Mouse (Mus musculus) erythroblast, embryonic 14.5 days (primary cell): Measurements from ENCODE around the gene Rnf220. TPM values are rescaled to one million over a fixed set of nuclear protein-coding genes. Genes with fewer than 3 reads are reported as not detected.
A peak's percentile ranks its signal among the peaks of the same experiment; 100 is the strongest.

Experiments
- H3K27me3 ChIP-seq: 2 replicates; pipeline ENCODE4 v1.6.1; 2012; ENCODE audit warnings: inconsistent platforms; ENCODE audit not compliant: control insufficient read depth
- H3K36me3 ChIP-seq: 2 replicates; pipeline ENCODE4 v1.6.1; 2012; ENCODE audit warnings: mild to moderate bottlenecking, inconsistent platforms; ENCODE audit not compliant: control insufficient read depth
- H3K4me1 ChIP-seq: 2 replicates; pipeline ENCODE4 v1.6.1; 2012; ENCODE audit warnings: inconsistent platforms; ENCODE audit not compliant: control insufficient read depth
- H3K4me3 ChIP-seq: replicated peaks from 2 replicates; pipeline ENCODE3; 2012; ENCODE audit warnings: moderate library complexity, mild to moderate bottlenecking, inconsistent platforms
- H3K9me3 ChIP-seq: 2 replicates; pipeline ENCODE4 v1.6.1; 2012; ENCODE audit warnings: low read length, inconsistent platforms, mixed read lengths; ENCODE audit not compliant: control insufficient read depth
- GATA1 ChIP-seq: IDR thresholded peaks from 2 replicates; pipeline ENCODE4 v1.6.1; 2012; ENCODE audit warnings: low read length, inconsistent platforms, mixed read lengths
- TAL1 ChIP-seq: IDR thresholded peaks from 3 replicates; pipeline ENCODE4 v1.6.1; 2012; ENCODE audit warnings: low read length, inconsistent platforms, mixed read lengths
- polyA plus RNA-seq: library from polyadenylated mRNA; stranded (reverse); fragments of >175 nt; gene quantifications from 2 replicates; pipeline ENCODE4 v1.2.3, GENCODE M21; 2012

Rnf220 gene
- polyA plus RNA-seq, 1 experiment = 5.1 TPM

- TF ChIP-seq TAL1 = no peak
- TF ChIP-seq GATA1 = no peak
- Histone ChIP-seq H3K4me1 (peaks cover 27% of the 10 kb centered on the region), H3K9me3 (no peaks in the 10 kb centered on the region), H3K36me3 (no peaks in the 10 kb centered on the region), H3K27me3 (peaks cover 26% of the 10 kb centered on the region), H3K4me3 (no peak overlapping the region)
Measured at GRCm38 (mm10) chr4:117527116-117527899, 30.5 kb upstream of the Rnf220 start.

GRCm38 (mm10) chr4:117525990-117526389 is 29.1 kb upstream of the Rnf220 start:
- TF ChIP-seq TAL1 (no peak), GATA1 (no peak)
- no peaks in the 10 kb centered on the region for H3K36me3 ChIP-seq
- peaks cover 27% of the 10 kb centered on the region for H3K4me1 ChIP-seq
- H3K27me3 ChIP-seq = peaks cover 24% of the 10 kb centered on the region
- no peaks in the 10 kb centered on the region for H3K9me3 ChIP-seq
- H3K4me3 ChIP-seq = no peak overlapping the region

GRCm38 (mm10) chr4:117521350-117521749 is 24.5 kb upstream of the Rnf220 start:
- Histone ChIP-seq H3K4me3 (no peak overlapping the region), H3K27me3 (peaks cover 23% of the 10 kb centered on the region), H3K9me3 (no peaks in the 10 kb centered on the region), H3K36me3 (no peaks in the 10 kb centered on the region), H3K4me1 (peaks cover 18% of the 10 kb centered on the region)
- TF ChIP-seq TAL1 = no peak
- TF ChIP-seq GATA1 = no peak

GRCm38 (mm10) chr4:117518246-117518645 is 21.4 kb upstream of the Rnf220 start:
- Histone ChIP-seq H3K36me3 (no peaks in the 10 kb centered on the region), H3K9me3 (no peaks in the 10 kb centered on the region), H3K4me3 (no peak overlapping the region), H3K27me3 (peaks cover 21% of the 10 kb centered on the region), H3K4me1 (no peaks in the 10 kb centered on the region)
- TF ChIP-seq TAL1 (no peak), GATA1 (no peak)

- Histone ChIP-seq H3K27me3 (peaks cover 71% of the 10 kb centered on the region), H3K9me3 (peaks cover 21% of the 10 kb centered on the region), H3K4me3 (no peak overlapping the region), H3K4me1 (peaks cover 12% of the 10 kb centered on the region), H3K36me3 (no peaks in the 10 kb centered on the region)
- TF ChIP-seq GATA1 (no peak), TAL1 (no peak)
Measured at GRCm38 (mm10) chr4:117499043-117499442, 2.2 kb upstream of the Rnf220 start.

- Histone ChIP-seq H3K36me3 (no peaks in the 10 kb centered on the region), H3K4me1 (peaks cover 14% of the 10 kb centered on the region), H3K4me3 (no peak overlapping the region), H3K9me3 (peaks cover 14% of the 10 kb centered on the region; the same call in 1 of the 2 replicates), H3K27me3 (peaks cover 97% of the 10 kb centered on the region)
- no peak for TF ChIP-seq GATA1
- no peak for TF ChIP-seq TAL1
Measured at GRCm38 (mm10) chr4:117495869-117496401, 917 bp downstream of the Rnf220 start.

GRCm38 (mm10) chr4:117494911-117495501 is 1.8 kb downstream of the Rnf220 start:
- peak overlapping the region; percentile 41 for H3K4me3 ChIP-seq
- TF ChIP-seq TAL1 (no peak), GATA1 (no peak)
- peaks cover 14% of the 10 kb centered on the region; the same call in 1 of the 2 replicates for H3K9me3 ChIP-seq
- peaks cover 99% of the 10 kb centered on the region for H3K27me3 ChIP-seq
- H3K36me3 ChIP-seq = no peaks in the 10 kb centered on the region
- peaks cover 14% of the 10 kb centered on the region for H3K4me1 ChIP-seq

- TF ChIP-seq GATA1 (no peak), TAL1 (no peak)
Measured at GRCm38 (mm10) chr4:117493905-117494851, 2.7 kb downstream of the Rnf220 start.

More at GRCm38 (mm10) chr4:117493905-117494851, 2.7 kb downstream of the Rnf220 start:
- Histone ChIP-seq H3K36me3 (no peaks in the 10 kb centered on the region), H3K9me3 (peaks cover 14% of the 10 kb centered on the region; the same call in 1 of the 2 replicates), H3K4me3 (peak overlapping the region; percentile 41), H3K27me3 (peaks cover 100% of the 10 kb centered on the region), H3K4me1 (peaks cover 14% of the 10 kb centered on the region)
